Mouse (Mus musculus) embryonic facial prominence, embryonic 10.5 days (tissue): ENCODE data around the gene Sugp1. TPM values are rescaled to one million over a fixed set of nuclear protein-coding genes. Genes with fewer than 3 reads are reported as not detected.
"Not testable (repeated sequence)": the region's sequence is repeated elsewhere in the genome, so short reads cannot be mapped to it uniquely, and the experiment has no call there.

Source experiments
- DNase-seq: peaks from one replicate; pipeline ENCODE4 v3.0.0-alpha.2; 2017; ENCODE audit warnings: low spot score
- H3K27ac ChIP-seq: fragments of 300-500 bp; sonication (generic); replicated peaks from 2 replicates; pipeline ENCODE4 v1.5.1; 2016; ENCODE audit warnings: mild to moderate bottlenecking
- H3K27me3 ChIP-seq: fragments of 300-500 bp; sonication (generic); replicated peaks from 2 replicates; pipeline ENCODE4 v1.6.1; 2016; ENCODE audit warnings: low read depth, mild to moderate bottlenecking; ENCODE audit not compliant: poor library complexity, severe bottlenecking
- H3K36me3 ChIP-seq: fragments of 300-500 bp; sonication (generic); replicated peaks from 2 replicates; pipeline ENCODE4 v1.6.1; 2016; ENCODE audit warnings: mild to moderate bottlenecking, moderate library complexity
- H3K4me1 ChIP-seq: fragments of 300-500 bp; sonication (generic); 2 replicates; pipeline ENCODE4 v1.6.1; 2016
- H3K4me3 ChIP-seq: fragments of 300-500 bp; sonication (generic); 2 replicates; pipeline ENCODE4 v1.5.1; 2016; ENCODE audit warnings: mild to moderate bottlenecking, moderate library complexity
- H3K9me3 ChIP-seq: fragments of 300-500 bp; sonication (generic); 2 replicates; pipeline ENCODE4 v1.6.1; 2016; ENCODE audit warnings: mild to moderate bottlenecking
- WGBS: fragments of 180-500 bp; shearing (Covaris S2); methylation state at CpG from one replicate; pipeline ENCODE4 v1.1.7; 2016; 5-methylcytosine and 5-hydroxymethylcytosine counted together
- polyA plus RNA-seq: library from polyadenylated mRNA; unstranded; fragments of >200 nt; fragmentation: Nextera tagmentation; extraction: Ambion mirVana; gene quantifications from 2 replicates; pipeline ENCODE4 v1.2.1, GENCODE M21; 2016

Sugp1 gene
- polyA plus RNA-seq, 1 experiment from 2014 or later: 56.5 TPM

DNA sequence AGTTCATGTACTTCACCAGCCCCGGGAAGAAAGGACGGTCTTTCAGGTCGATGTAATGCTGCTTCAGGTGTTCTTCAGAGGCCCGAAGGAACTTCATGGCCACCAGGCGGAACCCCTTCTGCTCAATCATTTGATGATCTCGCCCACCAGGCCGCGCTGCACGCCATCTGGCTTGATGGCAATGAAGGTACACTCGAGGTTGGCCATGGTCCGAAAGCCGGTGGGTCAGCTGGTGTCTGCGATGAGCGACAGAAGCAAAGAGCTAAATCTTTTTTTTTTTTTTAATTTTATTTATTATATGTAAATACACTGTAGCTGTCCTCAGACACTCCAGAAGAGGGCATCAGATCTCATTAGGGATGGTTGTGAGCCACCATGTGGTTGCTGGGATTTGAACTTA lies 31.8 kb upstream of the Sugp1 start:
- not testable (repeated sequence) for H3K9me3 ChIP-seq, H3K4me1 ChIP-seq, H3K27me3 ChIP-seq, H3K4me3 ChIP-seq, H3K27ac ChIP-seq, H3K36me3 ChIP-seq, DNase-seq
- 89% methylated on average over 14 of the region's 14 CpGs for WGBS

DNA sequence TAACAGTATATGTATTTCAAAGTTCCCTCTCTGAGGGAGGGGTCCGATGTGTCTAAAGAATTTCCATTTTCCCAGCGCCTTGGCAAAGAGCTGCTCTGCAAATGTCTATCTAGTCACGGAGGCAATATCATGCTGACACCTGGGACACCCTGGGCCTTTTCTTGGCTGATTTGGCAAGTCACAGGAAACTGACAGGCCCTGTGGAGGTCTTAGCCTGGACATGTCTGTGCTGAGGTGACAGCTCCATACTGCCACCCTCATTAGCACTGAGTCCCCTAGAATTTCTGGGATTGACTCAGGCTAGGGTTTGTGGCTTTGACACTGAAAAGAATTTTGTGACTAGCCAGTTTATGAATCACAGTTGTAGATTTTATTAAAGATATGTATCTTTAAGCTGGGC lies 30.3 kb upstream of the Sugp1 start:
- DNase-seq: no peak
- Histone ChIP-seq H3K9me3 (no peaks in the 10 kb centered on the region), H3K4me1 (no peaks in the 10 kb centered on the region), H3K27me3 (no peaks in the 10 kb centered on the region), H3K36me3 (peaks cover 15% of the 10 kb centered on the region), H3K4me3 (no peak overlapping the region), H3K27ac (no peak overlapping the region)
- 81% methylated on average over 3 of the region's 3 CpGs for WGBS

GRCm38 (mm10) chr8:70012763-70013162 lies 29.9 kb upstream of the Sugp1 start:
- no peak overlapping the region for H3K27ac ChIP-seq
- peaks cover 19% of the 10 kb centered on the region for H3K36me3 ChIP-seq
- DNase-seq: no peak
- no peak overlapping the region for H3K4me3 ChIP-seq
- H3K4me1 ChIP-seq: no peaks in the 10 kb centered on the region
- 90% methylated on average over 1 of the region's 1 CpGs for WGBS
- H3K9me3 ChIP-seq: no peaks in the 10 kb centered on the region
- no peaks in the 10 kb centered on the region for H3K27me3 ChIP-seq

DNA sequence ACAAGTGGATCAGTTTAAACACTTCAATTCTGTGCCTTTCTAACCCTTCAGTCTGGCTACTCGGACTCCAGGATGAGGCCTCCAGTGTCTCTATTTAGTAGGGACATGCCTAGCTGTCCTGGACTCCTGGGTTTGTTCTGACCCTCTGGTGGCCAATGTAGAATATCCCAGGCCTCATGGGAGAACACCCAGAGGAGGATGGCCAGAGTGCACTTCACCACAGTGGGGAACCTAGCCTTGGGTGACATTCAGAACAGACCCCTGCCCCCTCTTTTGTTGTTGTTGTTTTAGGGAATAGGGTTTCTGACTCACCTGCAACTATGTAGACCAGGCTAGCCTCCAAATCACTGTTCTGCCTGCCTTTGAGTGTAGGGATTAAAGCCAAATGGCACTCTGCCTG lies 27.6 kb upstream of the Sugp1 start:
- WGBS: 72% methylated on average over 1 of the region's 1 CpGs
- no peak for DNase-seq
- H3K27me3 ChIP-seq: no peaks in the 10 kb centered on the region
- no peaks in the 10 kb centered on the region for H3K4me1 ChIP-seq
- peaks cover 41% of the 10 kb centered on the region for H3K36me3 ChIP-seq
- no peaks in the 10 kb centered on the region for H3K9me3 ChIP-seq
- H3K4me3 ChIP-seq: no peak overlapping the region
- no peak overlapping the region for H3K27ac ChIP-seq

DNA sequence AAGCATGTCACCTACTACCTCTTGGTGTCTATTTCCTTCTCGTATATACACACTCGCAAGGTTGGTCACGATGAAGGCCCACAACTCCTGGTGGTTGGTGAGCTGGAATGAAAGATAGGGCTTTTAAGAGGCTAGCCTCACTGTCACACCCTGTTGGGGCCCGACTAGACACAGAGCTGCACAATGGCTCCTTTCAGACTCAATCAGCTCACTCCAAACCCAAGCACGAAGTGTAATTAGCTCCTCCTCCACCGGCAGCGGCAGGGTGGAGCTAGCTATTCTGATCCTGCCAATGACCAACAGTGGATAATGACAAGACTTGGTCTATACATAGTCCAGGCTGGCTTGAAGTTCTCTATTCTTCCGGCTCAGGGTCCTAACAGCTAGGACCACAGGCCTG lies 19.0 kb upstream of the Sugp1 start:
- DNase-seq: no peak
- 59% methylated on average over 8 of the region's 8 CpGs for WGBS

DNA sequence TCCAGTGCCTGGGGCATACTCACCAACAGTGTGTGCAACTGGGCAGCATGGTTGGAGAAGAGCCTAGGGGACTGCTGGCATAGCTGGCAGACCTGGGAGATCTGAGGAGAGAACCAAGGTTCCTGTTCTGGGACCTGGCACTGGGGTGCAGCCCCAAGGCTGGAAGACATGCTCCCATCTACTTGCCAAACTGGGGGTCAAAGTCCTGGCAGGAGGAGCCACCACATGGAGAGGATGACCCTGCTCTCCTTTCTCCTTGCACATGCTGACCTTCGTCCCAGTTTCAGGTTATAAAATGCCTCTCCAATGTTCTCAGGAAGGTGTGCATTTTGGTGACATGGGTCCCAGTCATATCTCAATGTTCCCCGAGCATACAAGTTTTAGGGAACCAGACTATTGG lies 16.5 kb upstream of the Sugp1 start:
- H3K4me3 ChIP-seq: no peak overlapping the region
- no peak overlapping the region for H3K27ac ChIP-seq
- peaks cover 100% of the 10 kb centered on the region for H3K36me3 ChIP-seq
- no peaks in the 10 kb centered on the region for H3K4me1 ChIP-seq
- DNase-seq: no peak
- no peaks in the 10 kb centered on the region for H3K9me3 ChIP-seq
- no peaks in the 10 kb centered on the region for H3K27me3 ChIP-seq
- 85% methylated on average over 2 of the region's 2 CpGs for WGBS

More for the DNA sequence above, 19.0 kb upstream of the Sugp1 start:
- Histone ChIP-seq H3K4me3 (no peak overlapping the region), H3K9me3 (no peaks in the 10 kb centered on the region), H3K27me3 (no peaks in the 10 kb centered on the region), H3K4me1 (no peaks in the 10 kb centered on the region), H3K36me3 (peaks cover 100% of the 10 kb centered on the region), H3K27ac (no peak overlapping the region)

- Histone ChIP-seq H3K27ac (no peak overlapping the region), H3K36me3 (peaks cover 91% of the 10 kb centered on the region), H3K9me3 (no peaks in the 10 kb centered on the region), H3K4me1 (no peaks in the 10 kb centered on the region), H3K27me3 (no peaks in the 10 kb centered on the region), H3K4me3 (no peak overlapping the region)
- WGBS: 91% methylated on average over 1 of the region's 1 CpGs
- no peak for DNase-seq
Observed at GRCm38 (mm10) chr8:70030255-70030654, 12.4 kb upstream of the Sugp1 start.

GRCm38 (mm10) chr8:70037994-70038393 lies 4.6 kb upstream of the Sugp1 start:
- no peaks in the 10 kb centered on the region for H3K27me3 ChIP-seq
- H3K36me3 ChIP-seq: peaks cover 54% of the 10 kb centered on the region
- 94% methylated on average over 1 of the region's 1 CpGs for WGBS
- DNase-seq: no peak
- no peaks in the 10 kb centered on the region for H3K9me3 ChIP-seq
- H3K27ac ChIP-seq: no peak overlapping the region
- peaks cover 23% of the 10 kb centered on the region for H3K4me1 ChIP-seq
- H3K4me3 ChIP-seq: no peak overlapping the region

DNA sequence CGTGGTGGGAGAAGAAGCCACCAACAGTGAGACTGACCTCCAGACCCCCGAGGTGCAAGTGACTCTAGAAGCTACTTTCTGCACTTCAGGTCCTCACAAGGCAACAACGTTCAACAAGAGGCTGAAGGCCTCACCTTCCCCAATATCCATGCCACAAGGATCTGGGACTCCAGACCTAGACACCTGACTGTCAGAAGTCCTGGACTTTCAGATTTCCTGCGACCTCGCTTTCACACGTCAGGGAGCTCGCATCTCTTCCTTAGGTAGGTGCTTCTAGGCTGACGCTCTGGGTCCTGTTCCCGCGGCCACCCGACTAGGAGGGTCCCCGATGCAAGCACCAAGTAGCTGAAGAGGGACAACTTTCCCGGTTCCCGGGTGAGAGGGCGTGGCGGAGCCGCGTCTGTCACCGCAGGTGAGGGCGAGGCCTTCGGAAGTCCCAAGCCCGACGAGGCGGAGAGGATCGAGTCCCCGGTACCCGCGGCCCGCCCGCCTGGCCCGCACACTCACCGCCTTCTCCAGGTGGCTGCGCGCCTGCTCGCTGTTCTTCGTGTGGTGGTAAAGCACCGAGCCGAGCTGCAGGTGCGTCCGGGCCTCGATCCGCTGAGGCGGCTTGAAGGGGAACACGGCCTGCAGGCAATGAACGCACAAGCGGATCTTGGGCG lies 597 bp upstream of the Sugp1 start:
- no peak for DNase-seq

GRCm38 (mm10) chr8:70043996-70044395 lies 1.4 kb downstream of the Sugp1 start:
- DNase-seq: no peak
- no peaks in the 10 kb centered on the region for H3K9me3 ChIP-seq
- peaks cover 23% of the 10 kb centered on the region for H3K36me3 ChIP-seq
- H3K27ac ChIP-seq: no peak overlapping the region
- peak overlapping the region; percentile 81 for H3K4me3 ChIP-seq
- no peaks in the 10 kb centered on the region for H3K27me3 ChIP-seq
- 87% methylated on average over 5 of the region's 5 CpGs for WGBS
- peaks cover 41% of the 10 kb centered on the region for H3K4me1 ChIP-seq

More for the DNA sequence above, 597 bp upstream of the Sugp1 start:
- H3K4me3 ChIP-seq: peak overlapping the region; percentile 81
- no peaks in the 10 kb centered on the region for H3K9me3 ChIP-seq
- H3K4me1 ChIP-seq: peaks cover 38% of the 10 kb centered on the region
- peak overlapping the region; percentile 91 for H3K27ac ChIP-seq
- H3K36me3 ChIP-seq: peaks cover 24% of the 10 kb centered on the region
- 1% methylated on average over 47 of the region's 47 CpGs for WGBS
- no peaks in the 10 kb centered on the region for H3K27me3 ChIP-seq

GRCm38 (mm10) chr8:70049662-70050061 lies 7.0 kb downstream of the Sugp1 start:
- Histone ChIP-seq H3K27ac (no peak overlapping the region), H3K4me3 (no peak overlapping the region), H3K9me3 (no peaks in the 10 kb centered on the region), H3K4me1 (peaks cover 4% of the 10 kb centered on the region; the same call in 1 of the 2 replicates), H3K36me3 (peaks cover 67% of the 10 kb centered on the region), H3K27me3 (no peaks in the 10 kb centered on the region)
- no peak for DNase-seq

DNA sequence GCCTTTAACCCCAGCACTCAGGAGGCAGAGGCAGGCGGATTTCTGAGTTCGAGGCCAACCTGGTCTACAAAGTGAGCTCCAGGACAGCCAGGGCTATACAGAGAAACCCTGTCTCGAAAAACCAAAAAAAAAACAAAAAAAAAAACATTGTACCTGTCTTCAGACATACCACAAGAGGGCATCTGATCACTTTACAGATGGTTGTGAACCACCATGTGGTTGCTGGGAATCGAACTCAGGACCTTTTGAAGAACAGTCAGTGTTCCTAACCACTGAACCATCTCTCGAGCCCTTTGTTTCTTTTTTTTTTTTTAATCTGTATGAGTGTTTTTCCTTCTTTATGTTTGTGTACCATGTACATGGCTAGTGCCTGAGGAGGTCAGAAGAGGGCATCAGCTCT lies 7.8 kb downstream of the Sugp1 start:
- DNase-seq, H3K4me1 ChIP-seq, H3K9me3 ChIP-seq, H3K27ac ChIP-seq, H3K27me3 ChIP-seq, H3K4me3 ChIP-seq: not testable (repeated sequence)
- 87% methylated on average over 5 of the region's 5 CpGs for WGBS
- H3K36me3 ChIP-seq: peaks cover 75% of the 10 kb centered on the region

GRCm38 (mm10) chr8:70057721-70058120 lies 15.1 kb downstream of the Sugp1 start:
- Histone ChIP-seq H3K9me3 (no peaks in the 10 kb centered on the region), H3K27me3 (no peaks in the 10 kb centered on the region), H3K4me3 (no peak overlapping the region), H3K27ac (no peak overlapping the region), H3K36me3 (peaks cover 95% of the 10 kb centered on the region), H3K4me1 (no peaks in the 10 kb centered on the region)
- no peak for DNase-seq
- 84% methylated on average over 1 of the region's 1 CpGs for WGBS
